Mouse (Mus musculus) c-Kit-positive CD71-negative TER-119-negative erythroid progenitor cells, embryonic 14.5 days (primary cell): ENCODE measurements around the gene Eif4e3.

ENCODE experiments used
- DNase-seq: peaks from one replicate; pipeline ENCODE4 v3.0.0-alpha.2; 2013; ENCODE audit warnings: low read depth

Eif4e3 gene

DNA sequence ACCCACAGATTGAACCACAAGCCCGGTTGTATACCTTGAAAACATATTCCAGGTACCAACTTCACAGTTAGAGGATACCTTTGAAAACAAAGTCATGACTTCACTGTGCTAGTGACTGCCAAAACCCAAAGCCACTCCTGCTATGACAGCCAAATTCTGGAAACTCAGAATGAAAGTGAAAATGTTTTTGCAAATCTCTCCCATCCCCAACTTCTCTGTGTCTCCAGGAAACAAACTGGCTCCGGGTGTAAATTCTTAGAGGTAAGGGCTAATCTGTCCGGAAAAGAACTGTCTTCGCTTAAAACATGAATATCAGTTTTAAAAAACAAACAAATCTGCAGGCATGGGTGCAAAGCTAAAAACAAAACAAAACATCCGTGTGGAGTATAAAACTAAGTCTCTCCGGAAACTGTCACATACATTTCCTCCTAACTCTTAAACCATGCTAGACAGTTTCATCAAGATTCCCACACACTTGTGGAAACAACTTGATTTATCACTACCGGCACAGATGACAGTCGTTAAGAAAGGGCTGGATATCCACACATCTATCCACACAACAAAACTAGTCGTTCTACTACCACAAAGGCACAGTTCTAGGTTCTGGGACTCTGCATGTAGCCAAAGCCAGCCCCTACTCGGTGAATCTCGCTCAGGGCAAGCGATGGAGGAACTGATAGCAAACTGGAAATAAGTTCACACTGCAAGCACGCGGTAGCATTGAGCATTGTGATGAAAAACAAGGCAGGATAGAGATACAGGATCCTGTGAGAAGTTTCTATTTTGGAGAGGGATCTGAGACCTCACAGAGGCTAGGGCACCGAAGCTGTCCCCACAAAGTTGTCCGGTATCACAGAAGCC, 884 bp downstream of the Eif4e3 start:
- DNase-seq, result no peak

DNA sequence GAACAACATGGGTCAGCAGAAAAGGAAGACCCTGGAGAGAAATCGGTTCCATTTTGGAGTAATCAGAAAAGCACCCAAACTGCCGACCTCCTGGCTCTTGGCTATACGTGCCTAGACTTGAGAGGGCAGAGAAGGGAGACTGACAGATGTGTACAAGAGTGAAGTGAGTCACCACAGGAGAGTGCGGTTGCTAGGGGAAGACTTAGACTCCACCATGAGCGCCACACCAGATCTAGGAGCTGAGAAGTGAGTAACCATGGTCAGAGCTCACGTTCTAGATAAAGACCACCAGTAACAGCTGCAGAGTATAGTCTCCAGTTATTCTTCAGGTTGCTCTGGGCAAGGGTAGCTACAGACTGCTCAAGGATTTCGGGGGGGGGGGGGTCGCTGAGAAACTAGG, 3.3 kb downstream of the Eif4e3 start:
- no peak for DNase-seq

GRCm38 (mm10) chr6:99660443-99660842, 6.1 kb downstream of the Eif4e3 start:
- no peak for DNase-seq

DNA sequence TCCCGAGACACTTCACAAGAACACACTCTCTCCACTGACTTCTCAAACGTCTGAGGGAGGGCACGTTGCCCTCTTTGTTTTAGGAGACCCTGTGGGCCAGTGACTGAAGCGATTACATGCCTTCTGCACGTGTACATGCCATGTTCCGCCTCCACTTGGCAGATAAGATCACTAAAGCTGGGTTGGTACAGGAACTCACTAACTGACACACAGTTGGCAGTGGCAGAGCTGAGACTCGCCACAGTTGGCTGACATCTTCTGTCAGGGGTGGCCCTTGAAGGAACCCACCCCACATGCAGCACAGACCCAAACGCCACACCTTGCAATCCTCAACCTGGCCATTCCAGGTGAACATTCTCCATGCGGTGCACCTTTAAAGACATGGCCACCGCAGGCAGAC, 8.0 kb downstream of the Eif4e3 start:
- no peak for DNase-seq

GRCm38 (mm10) chr6:99656088-99656487, 10.5 kb downstream of the Eif4e3 start:
- no peak for DNase-seq

DNA sequence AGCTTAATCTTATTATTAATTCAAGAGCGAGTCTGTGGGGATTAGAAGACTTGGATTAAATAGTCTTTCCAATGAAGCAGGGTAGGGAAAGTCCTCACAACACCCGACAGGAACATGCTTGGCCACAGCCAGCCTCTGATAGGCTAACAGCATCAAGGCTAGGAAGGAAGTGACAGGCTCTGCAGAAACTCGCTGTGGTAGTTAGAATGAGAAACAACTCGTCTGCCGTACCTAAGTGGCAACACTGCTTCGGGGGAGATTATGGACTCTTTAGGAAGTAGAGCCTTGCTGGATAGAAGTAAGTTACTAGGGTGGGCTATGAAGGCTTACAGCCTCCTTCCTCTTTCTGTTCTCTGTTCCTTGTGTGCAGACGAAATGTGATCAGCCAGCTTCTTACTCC, 11.1 kb downstream of the Eif4e3 start:
- no peak for DNase-seq

DNA sequence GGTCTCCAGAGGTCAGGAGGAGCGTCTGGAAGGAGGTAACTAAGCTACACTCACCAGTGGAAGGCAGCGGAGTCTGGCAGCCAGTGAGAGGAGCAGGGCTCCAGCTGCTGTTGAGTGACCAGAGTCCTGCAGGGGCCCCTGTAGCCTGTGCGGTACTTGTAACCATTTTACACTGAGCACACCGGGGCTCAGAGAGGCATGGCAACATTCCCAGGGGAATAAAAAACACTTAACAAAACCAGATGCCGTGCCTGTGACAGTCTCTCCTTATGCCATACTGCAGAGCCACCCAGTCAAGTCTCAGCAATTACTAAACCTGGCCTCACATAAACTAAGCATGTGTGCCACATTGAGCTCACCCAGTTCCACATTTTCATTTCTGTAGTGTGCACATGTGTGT, 12.2 kb downstream of the Eif4e3 start:
- DNase-seq, result no peak

- no peak for DNase-seq
Observed at GRCm38 (mm10) chr6:99652341-99652740, 14.2 kb downstream of the Eif4e3 start.

DNA sequence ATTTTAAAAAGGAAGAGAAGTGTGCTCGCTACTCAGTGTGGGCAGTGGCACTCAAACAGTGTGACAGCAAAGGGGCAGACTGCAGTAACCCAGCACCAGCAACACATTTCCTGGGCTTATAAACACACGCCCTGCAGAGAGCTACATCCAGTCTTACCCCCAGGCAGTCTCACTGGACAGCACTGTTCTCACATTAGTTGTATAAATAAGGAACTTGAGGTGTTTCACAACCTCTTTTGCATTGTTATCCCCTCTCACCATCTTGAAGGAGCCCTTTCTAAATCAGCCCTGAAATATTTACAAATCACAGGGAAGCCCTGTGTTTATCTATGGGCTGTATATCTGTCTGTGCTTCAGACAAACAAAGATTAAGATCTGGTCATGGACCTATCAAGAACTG, 17.3 kb downstream of the Eif4e3 start:
- no peak for DNase-seq

- DNase-seq, result no peak
Observed at GRCm38 (mm10) chr6:99646344-99646743, 20.2 kb downstream of the Eif4e3 start.

- DNase-seq, result no peak
Observed at GRCm38 (mm10) chr6:99644876-99645275, 21.7 kb downstream of the Eif4e3 start.

GRCm38 (mm10) chr6:99644386-99644785, 22.2 kb downstream of the Eif4e3 start:
- DNase-seq, result no peak

GRCm38 (mm10) chr6:99643439-99644199, 23.0 kb downstream of the Eif4e3 start:
- DNase-seq, result no peak

- no peak for DNase-seq
Observed at GRCm38 (mm10) chr6:99637456-99637855, 29.1 kb downstream of the Eif4e3 start.

DNA sequence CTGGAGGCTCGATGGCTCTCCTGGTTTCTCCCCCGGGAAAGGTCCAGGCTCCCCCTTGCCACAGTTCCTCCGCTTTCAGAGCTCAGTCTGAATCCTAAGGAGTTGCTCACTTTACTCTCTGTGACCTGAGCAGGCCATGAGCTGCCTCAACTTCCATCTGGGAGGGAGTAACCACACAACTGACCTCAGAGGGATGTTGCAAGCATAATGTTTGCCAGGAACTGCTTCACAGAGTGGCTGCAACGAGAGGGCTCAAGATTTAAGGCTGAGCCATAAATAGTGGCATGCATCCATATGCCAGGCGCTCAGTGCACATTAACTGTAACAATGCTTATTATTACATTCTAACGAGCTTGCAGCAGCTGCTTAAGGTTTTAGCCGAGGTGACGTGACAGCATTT, 29.8 kb downstream of the Eif4e3 start:
- DNase-seq, result no peak

- no peak for DNase-seq
Observed at GRCm38 (mm10) chr6:99636121-99636520, 30.4 kb downstream of the Eif4e3 start.

- DNase-seq, result no peak
Observed at GRCm38 (mm10) chr6:99632121-99632980, 34.2 kb downstream of the Eif4e3 start.

- DNase-seq, result no peak
Observed at GRCm38 (mm10) chr6:99631637-99632036, 34.9 kb downstream of the Eif4e3 start.

DNA sequence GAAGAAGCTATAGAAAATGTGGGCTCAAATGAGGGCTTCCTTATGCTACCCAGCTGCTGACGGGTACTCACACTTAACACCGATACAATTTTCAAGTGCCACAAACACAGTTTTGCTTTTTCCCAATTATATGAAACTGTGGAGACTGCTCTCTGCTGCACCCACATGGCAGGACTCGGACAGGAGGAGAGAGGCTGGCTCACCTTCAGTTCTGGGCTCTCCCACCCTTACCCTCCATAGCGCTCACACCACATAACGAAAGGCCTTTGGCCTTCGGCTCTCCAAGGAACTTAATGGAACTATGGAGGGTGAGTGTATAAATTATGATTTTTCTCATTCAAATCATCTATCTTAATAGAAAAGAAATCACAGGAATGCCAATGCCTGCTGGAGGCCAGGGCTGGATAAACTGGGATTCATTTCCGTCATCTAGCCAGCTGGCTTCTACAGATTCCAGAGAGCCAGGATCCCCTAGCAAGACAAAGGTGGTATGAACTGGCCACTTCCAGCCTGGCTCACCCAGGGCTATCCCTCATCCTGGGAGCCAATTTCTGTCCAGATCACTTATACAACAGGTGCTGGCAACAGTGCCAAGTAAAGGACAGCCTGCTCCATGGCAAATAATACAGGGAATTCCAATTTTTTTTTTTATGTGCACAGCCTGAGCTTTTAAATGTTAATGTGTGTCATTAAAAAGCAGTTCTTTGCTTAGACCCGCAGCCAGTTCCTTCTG, 36.7 kb downstream of the Eif4e3 start:
- DNase-seq, result no peak

DNA sequence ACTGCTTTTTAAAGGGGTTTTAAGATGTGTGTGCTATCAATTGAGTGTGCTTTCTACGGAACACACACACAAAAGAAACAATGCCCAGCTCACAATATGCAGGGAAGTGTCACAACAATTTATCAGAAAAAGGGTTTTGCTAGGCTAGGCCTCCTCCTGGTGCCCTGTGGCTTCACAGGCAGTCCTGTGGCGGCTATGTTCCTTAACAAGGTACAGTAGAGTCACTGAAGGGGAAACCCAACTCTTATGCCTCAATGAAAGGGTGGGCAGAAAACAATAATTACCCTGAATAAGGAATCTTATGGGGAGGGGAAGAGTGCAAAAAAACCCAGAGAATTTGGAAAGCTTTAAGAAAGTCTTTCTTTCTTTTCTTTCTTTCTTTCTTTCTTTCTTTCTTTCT, 40.2 kb downstream of the Eif4e3 start:
- no peak for DNase-seq

DNA sequence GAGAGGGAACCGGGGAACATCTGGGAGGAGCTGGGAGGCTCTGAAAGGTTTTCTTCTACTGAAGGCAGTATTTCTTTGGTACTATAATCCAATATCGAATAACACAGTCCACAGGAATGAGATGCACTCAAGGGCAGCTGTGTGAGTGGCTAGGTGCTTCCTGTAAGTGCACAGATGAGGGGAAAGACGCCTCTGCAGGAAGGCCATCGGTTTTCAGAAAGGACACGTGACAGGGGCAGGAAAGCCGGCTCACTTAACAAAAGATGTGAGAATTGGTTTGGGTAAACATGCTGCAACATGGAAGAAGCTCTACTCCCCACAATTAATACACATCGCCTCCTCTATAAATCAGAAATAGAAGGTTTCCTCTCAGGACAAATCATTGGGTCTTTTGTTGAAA, 40.8 kb downstream of the Eif4e3 start:
- no peak for DNase-seq

GRCm38 (mm10) chr6:99625306-99625705, 41.3 kb downstream of the Eif4e3 start:
- no peak for DNase-seq
